Mouse (Mus musculus) CD8-positive naive resting alpha-beta T cell, adult 2 months (primary cell): Measurements from ENCODE around the gene Xaf1.
"Not testable (repeated sequence)": the region's sequence is repeated elsewhere in the genome, so short reads cannot be mapped to it uniquely, and the experiment has no call there.

Source experiments
- DNase-seq, 2 experiments: peaks; one replicate each; pipeline ENCODE4 v3.0.0; 2022; ENCODE audit warnings: low read depth in 2 of 2, low spot score in 2 of 2

Gene Xaf1

DNA sequence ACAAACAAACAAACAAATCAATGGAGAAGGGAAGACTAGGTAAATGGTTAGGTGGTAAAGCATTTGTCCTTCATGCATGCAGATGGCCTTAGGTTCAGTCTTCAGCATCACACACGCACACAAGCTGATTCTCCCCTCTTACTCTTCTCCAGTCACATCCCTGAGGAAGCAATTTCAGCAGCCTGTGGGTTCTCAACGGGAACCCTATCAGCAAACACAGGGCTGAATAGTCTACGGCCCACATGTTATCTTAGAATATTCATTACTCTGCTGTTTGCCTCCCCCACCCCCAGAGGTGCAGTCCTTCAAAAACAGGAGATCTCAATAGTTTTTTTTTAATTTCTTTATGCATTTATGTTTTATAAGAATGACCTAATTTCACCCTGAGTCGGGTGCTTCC, 9.1 kb downstream of the Xaf1 start:
- no peak for DNase-seq

DNA sequence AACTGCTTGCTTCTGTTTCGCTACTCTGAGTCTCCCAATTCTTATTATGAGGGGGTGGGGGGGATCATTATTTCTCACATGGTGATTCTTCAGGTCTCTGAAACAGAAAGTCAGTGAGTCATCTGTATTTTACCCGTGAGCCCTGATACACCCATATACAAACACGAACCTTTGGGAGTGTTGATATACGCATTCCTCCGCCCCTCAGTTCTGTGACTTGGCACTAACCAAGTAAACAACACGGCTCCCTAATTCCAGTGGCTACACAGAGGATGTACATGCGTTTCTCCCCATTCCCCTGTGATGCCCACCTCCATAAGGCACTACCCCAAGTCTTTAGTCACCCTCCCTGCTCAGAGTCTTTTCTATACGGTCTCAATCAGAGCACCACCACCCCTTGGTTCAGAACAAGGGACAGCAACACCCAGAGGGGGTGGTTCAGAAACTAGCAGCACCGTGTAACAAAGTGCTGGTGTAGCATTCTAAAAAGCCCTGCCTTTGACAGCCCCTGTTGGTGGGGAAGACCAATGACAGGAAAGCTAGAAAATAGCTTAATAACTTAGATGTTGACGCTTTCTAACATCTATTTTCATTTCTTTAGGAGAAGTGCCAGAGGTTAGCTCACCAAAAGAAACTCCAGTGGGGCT, 10.0 kb downstream of the Xaf1 start:
- DNase-seq, result no peak

DNA sequence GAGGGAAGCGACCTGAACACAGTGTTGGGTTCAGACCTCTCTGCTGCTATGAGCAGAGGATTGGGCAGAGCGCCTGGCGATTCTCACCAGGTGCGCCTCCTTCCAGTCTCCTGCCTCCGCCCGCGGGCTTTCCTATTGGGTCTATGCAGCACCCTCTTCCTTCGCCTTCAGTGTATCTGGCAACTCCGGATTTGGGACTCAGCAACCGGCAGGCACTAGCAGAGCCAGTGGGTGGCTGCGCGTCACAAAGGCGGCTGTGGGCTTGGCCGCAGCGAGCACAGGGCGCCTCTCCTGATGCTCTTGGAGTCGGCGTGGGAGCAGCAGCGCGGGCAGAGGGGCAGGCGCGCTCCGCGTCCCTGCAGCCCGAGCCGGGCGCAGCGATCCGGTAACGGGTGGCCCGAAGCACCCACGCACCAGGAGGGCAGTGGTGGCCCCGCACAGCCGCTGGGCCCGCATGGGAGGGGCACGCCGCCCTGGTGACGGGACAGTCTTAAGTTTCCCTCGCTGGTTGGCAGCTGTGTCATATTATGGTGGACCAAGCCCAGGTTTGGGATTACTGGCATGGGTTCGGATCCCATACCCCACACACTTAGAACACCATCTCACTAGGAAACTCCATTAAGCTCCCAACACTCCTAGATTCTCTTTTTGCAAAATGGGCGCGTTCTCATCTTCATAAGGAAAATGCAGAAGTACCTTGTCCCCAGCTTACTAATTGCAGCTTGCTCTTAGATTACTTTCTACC, 12.9 kb downstream of the Xaf1 start, which contains the start of gene Fbxo39:
Fbxo39 (plus strand) TSS at position 294 of the 745 bp plus-strand sequence.
- DNase-seq, result no peak

DNA sequence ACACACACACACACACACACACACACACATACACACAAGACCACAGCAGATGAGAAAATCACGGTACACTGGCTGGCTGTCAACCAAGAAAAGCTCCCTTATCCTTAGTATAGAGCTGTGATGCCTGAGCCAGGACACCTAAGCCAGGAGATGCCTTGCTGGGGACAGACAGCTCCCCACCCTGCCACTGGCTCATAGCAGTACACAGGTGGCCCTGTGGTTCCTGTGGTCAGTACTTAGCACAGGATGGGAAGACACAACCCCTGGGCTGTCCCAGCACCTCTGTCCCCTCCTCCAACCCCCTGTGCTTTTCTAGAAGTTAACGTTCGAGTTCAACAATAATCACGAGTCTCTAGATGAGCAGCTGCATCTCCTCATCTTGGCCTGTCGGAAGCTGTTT, 16.6 kb downstream of the Xaf1 start:
- DNase-seq, result no peak

GRCm38 (mm10) chr11:72324431-72324830, 23.0 kb downstream of the Xaf1 start:
- no peak for DNase-seq

- DNase-seq, result no peak
Observed at GRCm38 (mm10) chr11:72325701-72326100, 24.3 kb downstream of the Xaf1 start.

GRCm38 (mm10) chr11:72332951-72333667, 31.7 kb downstream of the Xaf1 start:
- DNase-seq, result no peak

- DNase-seq, result no peak
Observed at GRCm38 (mm10) chr11:72334653-72335052, 33.2 kb downstream of the Xaf1 start.

DNA sequence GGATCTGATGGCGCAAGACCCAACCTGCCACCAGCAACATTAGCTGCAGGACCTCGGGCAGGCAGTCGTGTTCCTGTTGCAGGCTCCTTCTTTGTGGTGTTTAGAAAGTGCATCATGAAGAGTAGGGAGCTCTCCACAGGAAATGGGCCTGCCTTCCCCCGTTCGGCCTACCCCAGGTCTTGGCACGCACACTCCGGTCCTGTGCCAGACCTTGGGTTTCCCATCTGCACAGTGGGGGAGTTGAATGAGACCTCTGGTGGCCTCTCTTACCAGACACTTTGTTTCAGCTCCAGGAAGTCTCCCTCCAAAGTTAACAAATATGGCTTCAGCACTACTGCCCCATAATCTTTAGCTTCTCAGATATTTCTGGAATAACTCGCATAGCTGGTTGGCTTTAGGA, 35.3 kb downstream of the Xaf1 start:
- no peak for DNase-seq

DNA sequence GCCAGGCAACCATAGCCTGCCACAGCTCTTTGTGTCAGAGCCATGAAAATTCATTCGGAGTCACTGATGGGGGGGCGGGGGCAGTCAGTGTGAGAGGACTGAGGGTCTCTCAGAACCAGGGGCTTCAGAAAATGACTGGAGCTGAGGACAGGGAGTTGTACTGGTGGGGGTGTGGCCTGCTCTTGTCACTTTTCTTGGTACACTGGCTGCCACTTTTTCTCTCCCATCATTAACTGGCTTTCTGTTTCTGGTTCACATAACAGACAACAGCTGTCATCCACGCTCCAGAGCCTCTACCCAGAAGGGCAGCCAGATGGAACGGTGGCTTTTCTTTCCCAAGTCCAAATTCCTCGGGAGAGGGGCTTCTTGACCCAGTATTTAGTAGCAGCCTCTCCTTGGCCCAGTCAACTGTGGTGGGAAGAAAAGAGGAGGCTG, 37.0 kb downstream of the Xaf1 start:
- DNase-seq, result no peak

DNA sequence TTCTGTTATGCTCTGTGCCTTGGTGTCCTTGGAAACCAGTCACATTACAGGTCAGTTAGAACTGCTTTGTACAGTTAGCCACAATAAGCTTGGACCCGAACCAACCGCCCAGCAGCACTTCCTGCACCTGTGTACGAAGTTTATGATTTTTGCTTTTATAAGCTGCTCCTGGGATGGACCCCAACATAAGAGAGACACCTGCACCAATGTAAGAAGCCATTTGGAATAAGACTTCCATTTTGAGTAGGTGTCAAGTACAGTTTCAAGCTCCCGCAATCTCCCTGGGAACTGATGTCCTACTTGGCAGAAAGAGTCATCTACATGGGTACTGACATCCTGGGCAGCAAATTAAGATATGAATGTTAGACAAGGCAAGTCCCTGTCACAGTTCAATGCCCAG, 38.3 kb downstream of the Xaf1 start:
- DNase-seq, result no peak

- DNase-seq, result no peak
Observed at GRCm38 (mm10) chr11:72342549-72343237, 41.3 kb downstream of the Xaf1 start.

DNA sequence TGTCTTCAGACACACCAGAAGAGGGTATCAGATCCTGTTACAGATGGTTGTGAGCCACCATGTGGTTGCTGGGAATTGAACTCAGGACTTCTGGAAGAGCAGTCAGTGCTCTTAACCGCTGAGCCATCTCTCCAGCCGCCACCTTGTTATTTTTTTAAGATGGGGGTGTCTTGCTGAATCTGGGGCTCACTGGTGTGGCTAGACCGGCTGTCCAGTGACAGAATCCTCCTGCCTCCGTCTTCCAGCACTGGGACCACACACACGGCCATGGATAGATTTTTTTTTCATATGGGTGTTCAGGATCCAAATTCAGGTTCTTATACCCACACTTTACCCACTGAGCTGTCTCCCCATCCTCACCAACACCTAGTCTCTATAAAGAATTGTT, 41.8 kb downstream of the Xaf1 start:
- not testable (repeated sequence) for DNase-seq

DNA sequence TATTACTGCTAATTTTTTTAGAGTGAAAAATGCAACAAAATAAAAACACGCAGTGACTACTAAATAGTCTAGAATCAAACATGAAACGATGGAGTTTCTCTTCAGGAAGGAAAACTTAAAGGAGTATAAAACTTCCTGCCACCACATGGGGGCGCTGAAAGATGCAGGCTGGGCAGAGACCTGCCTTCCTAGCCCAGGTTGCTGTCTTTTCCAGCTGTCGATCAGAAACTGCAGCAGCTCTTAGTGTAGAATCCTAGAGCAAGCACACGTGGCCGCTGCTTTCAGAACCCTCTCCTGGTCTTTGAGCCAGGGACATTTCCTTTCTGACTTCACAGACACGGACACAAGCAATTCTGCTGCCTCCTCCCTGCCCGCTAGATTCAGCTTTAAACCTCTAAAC, 42.5 kb downstream of the Xaf1 start:
- peak in 1 of 2 experiments; percentile 28 for DNase-seq

DNA sequence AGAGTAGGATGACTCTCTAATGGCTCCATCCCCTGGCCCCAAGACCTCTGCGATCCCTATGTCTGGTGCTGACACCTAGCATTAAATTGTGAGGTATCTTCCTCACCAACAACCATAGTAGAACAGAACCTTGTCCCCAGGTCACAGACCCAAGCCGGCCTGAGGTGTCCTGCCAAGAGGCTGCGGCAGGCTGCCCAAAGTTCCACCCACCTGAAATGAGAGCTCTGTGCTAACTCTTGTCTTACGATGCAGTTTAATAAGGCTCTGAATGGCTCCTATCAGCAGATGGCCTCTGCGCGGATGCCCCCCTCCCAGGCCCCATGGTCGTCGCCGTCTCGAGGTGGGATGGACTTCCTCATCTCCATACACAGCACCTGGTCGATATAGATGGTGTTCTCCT, 43.1 kb downstream of the Xaf1 start:
- DNase-seq, result no peak

GRCm38 (mm10) chr11:72348563-72348962, 47.1 kb downstream of the Xaf1 start:
- DNase-seq, result no peak

DNA sequence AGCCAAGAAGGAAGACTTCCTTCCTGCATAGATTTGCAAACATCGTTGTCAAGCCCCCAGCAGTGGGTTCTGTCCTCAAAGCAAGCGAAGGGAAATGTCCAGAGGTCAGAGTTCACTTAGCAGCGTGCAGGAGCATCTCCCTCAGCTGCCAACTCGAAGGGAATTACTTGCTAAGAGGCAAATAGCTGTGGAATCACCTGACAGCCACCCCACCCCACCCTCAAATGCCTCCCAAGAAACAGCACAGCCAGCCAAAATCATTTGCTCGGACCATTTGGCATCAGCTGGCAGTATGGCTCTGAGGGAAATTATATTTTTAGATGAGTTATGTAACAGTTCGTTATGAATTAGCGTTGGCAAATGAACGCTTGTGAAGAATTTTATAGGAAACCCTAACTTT, 47.6 kb downstream of the Xaf1 start:
- DNase-seq, result no peak

- DNase-seq, result no peak
Observed at GRCm38 (mm10) chr11:72349652-72350051, 48.2 kb downstream of the Xaf1 start.

GRCm38 (mm10) chr11:72352272-72352671, 50.8 kb downstream of the Xaf1 start:
- no peak for DNase-seq

GRCm38 (mm10) chr11:72353186-72353585, 51.8 kb downstream of the Xaf1 start:
- DNase-seq, result no peak

- DNase-seq, result peak; percentile 55 to 71
Observed at GRCm38 (mm10) chr11:72354971-72355728, 53.7 kb downstream of the Xaf1 start.
